Mouse (Mus musculus) olfactory bulb, adult 2 months (tissue): ENCODE measurements at regions not wholly inside any gene's neighbourhood (a gene's known extent, or its start where the extent isn't known, plus 50 kb on each side); places are given as distances from the start of the nearest gene placed in this dataset.

Source experiments
- CTCF ChIP-seq: fragments of 200-500 bp; IDR thresholded peaks from 2 replicates; pipeline ENCODE4 v1.5.1; 2012; ENCODE audit warnings: low read depth, mild to moderate bottlenecking, low read length, moderate library complexity; ENCODE audit not compliant: insufficient read depth
- POLR2A ChIP-seq: fragments of 200-500 bp; IDR thresholded peaks from 2 replicates; pipeline ENCODE4 v1.6.1; 2012; ENCODE audit warnings: mild to moderate bottlenecking, low read depth, low read length, moderate library complexity; ENCODE audit not compliant: insufficient read depth

DNA sequence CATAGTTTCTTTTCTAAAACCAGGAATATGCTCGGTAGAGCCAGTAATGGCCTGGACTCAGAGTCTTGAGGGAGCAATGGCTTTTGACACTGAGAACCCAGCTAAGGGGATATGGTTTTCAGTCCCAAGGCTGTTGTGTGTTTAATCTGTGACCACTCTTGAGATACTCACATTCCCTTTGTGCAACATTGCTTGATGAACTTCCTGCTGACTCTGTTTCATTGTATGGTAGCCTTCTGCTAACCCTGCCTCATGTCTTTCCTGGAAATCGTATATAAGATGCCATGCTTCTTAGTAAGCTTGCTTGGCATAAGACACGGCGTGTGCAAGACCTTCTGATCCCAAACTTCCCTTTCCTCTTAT, 92.7 kb upstream of the Cpsf6 start:
- TF ChIP-seq POLR2A, result no peak
- no peak for TF ChIP-seq CTCF
